Mouse (Mus musculus) activated CD4-positive, CD25-positive, alpha-beta regulatory T cell, adult 4 months (primary cell): ENCODE data around the gene Armc9. TPM values are rescaled to one million over a fixed set of nuclear protein-coding genes. Genes with fewer than 3 reads are reported as not detected.

ENCODE experiments used
- ATAC-seq: one replicate; pipeline ENCODE4 v1.8.0; 2017
- polyA plus RNA-seq, 2 experiments: library from polyadenylated mRNA; unstranded; fragments of 100-300 nt; shearing (Covaris generic); gene quantifications; one replicate each; pipeline ENCODE4 v1.2.1; 2017

The Armc9 gene
- polyA plus RNA-seq, 2 experiments from 2014 or later: 3.8 to 7.7 TPM

- ATAC-seq: no peak
Observed at GRCm38 (mm10) chr1:86320822-86321413, 166.3 kb downstream of the Armc9 start.

Other genes starting within 250 kb of the Armc9 start
- 1 to 10 TPM in 1 of 2 experiments, under 1 TPM in 1; 0.51 to 1.5 TPM for gene 4933407L21Rik, start 226.3 kb upstream of the Armc9 start, polyA plus RNA-seq
- 1 to 10 TPM; 1.9 to 6.8 TPM for gene Gpr55, start 193.8 kb upstream of the Armc9 start, polyA plus RNA-seq
- under 1 TPM in 1 of 2 experiments, not detected in 1; 0.49 TPM for gene Spata3, start 138.0 kb upstream of the Armc9 start, polyA plus RNA-seq
- under 1 TPM in 1 of 2 experiments, not detected in 1; 0.21 TPM for gene 2810459M11Rik, start 108.9 kb upstream of the Armc9 start, polyA plus RNA-seq
- gene Psmd1, start 90.4 kb upstream of the Armc9 start, polyA plus RNA-seq: 10 to 100 TPM; 79.9 to 86.8 TPM
- gene Htr2b, start 42.8 kb upstream of the Armc9 start, polyA plus RNA-seq: under 1 TPM in 1 of 2 experiments, not detected in 1; 0.45 TPM
- gene Gm21972, start 21.1 kb upstream of the Armc9 start, polyA plus RNA-seq: not detected
- under 1 TPM in 1 of 2 experiments, not detected in 1; 0.18 TPM for gene B3gnt7, start 148.1 kb downstream of the Armc9 start, polyA plus RNA-seq
- 100 to 1,000 TPM; 383 to 392 TPM for gene Ncl, start 204.6 kb downstream of the Armc9 start, polyA plus RNA-seq